Mouse (Mus musculus): ENCODE measurements at regions not wholly inside any gene's neighbourhood (a gene's known extent, or its start where the extent isn't known, plus 50 kb on each side); places are given as distances from the start of the nearest gene placed in this dataset.

GRCm38 (mm10) chr1:61288185-61288584 lies 310.5 kb downstream of the Icos start:
- no peak for DNase-seq (ENCODE audit: low spot score)
- Histone ChIP-seq H3K4me2 (replicated peaks; ENCODE audit: low read depth, low read length, severe bottlenecking) (no peak overlapping the region), H3K9me3 (ENCODE audit: control insufficient read depth, low read length) (0 out of 2 replicates have a peak, but pooled peaks cover 3% of the 10 kb centered on the region), H3K4me3 (replicated peaks; ENCODE audit: low read length) (no peak overlapping the region), H3K9ac (ENCODE audit: low read depth, low read length, severe bottlenecking) (no peak overlapping the region), H3K27ac (replicated peaks; ENCODE audit: low read depth, low read length) (no peak overlapping the region), H3K36me3 (ENCODE audit: control insufficient read depth, insufficient read depth, low read length) (no peaks in the 10 kb centered on the region), H3K27me3 (ENCODE audit: control insufficient read depth, insufficient read depth, low read length) (no peaks in the 10 kb centered on the region), H3K4me1 (ENCODE audit: control insufficient read depth, insufficient read depth, low read length) (no peaks in the 10 kb centered on the region)
- no peak for TF ChIP-seq POLR2A (IDR thresholded peaks at IDR 0.05; ENCODE audit: borderline replicate concordance, extremely low read depth, insufficient read depth, insufficient read length)
- no peak for ATAC-seq (ENCODE audit: low FRiP score, low read depth)
- WGBS, result 58% methylated on average over 3 of the region's 3 CpGs

- Histone ChIP-seq H3K27me3 (ENCODE audit: control insufficient read depth, insufficient read depth, low read length) (no peaks in the 10 kb centered on the region), H3K4me1 (ENCODE audit: control insufficient read depth, insufficient read depth, low read length) (no peaks in the 10 kb centered on the region), H3K36me3 (ENCODE audit: control insufficient read depth, insufficient read depth, low read length) (no peaks in the 10 kb centered on the region), H3K9ac (ENCODE audit: low read depth, low read length, severe bottlenecking) (no peak overlapping the region), H3K27ac (replicated peaks; ENCODE audit: low read depth, low read length) (no peak overlapping the region), H3K4me3 (replicated peaks; ENCODE audit: low read length) (no peak overlapping the region), H3K4me2 (replicated peaks; ENCODE audit: low read depth, low read length, severe bottlenecking) (no peak overlapping the region), H3K9me3 (ENCODE audit: control insufficient read depth, low read length) (0 out of 2 replicates have a peak, but pooled peaks cover 3% of the 10 kb centered on the region)
- 88% methylated on average over 6 of the region's 6 CpGs for WGBS
- no peak for DNase-seq (ENCODE audit: low spot score)
- TF ChIP-seq POLR2A (IDR thresholded peaks at IDR 0.05; ENCODE audit: borderline replicate concordance, extremely low read depth, insufficient read depth, insufficient read length), result no peak
- ATAC-seq (ENCODE audit: low FRiP score, low read depth), result no peak
Observed at GRCm38 (mm10) chr1:61288946-61289345, 311.2 kb downstream of the Icos start.

- Histone ChIP-seq H3K27me3 (ENCODE audit: control insufficient read depth, insufficient read depth, low read length) (no peaks in the 10 kb centered on the region), H3K9ac (ENCODE audit: low read depth, low read length, severe bottlenecking) (no peak overlapping the region), H3K36me3 (ENCODE audit: control insufficient read depth, insufficient read depth, low read length) (no peaks in the 10 kb centered on the region), H3K4me3 (replicated peaks; ENCODE audit: low read length) (no peak overlapping the region), H3K9me3 (ENCODE audit: control insufficient read depth, low read length) (0 out of 2 replicates have a peak, but pooled peaks cover 3% of the 10 kb centered on the region), H3K4me2 (replicated peaks; ENCODE audit: low read depth, low read length, severe bottlenecking) (no peak overlapping the region), H3K4me1 (ENCODE audit: control insufficient read depth, insufficient read depth, low read length) (no peaks in the 10 kb centered on the region), H3K27ac (replicated peaks; ENCODE audit: low read depth, low read length) (no peak overlapping the region)
- peak; percentile 65; the same call in 1 of the 2 replicates for ATAC-seq (ENCODE audit: low FRiP score, low read depth)
- 40% methylated on average over 4 of the region's 4 CpGs for WGBS
- DNase-seq (ENCODE audit: low spot score), result no peak
- no peak for TF ChIP-seq POLR2A (IDR thresholded peaks at IDR 0.05; ENCODE audit: borderline replicate concordance, extremely low read depth, insufficient read depth, insufficient read length)
Observed at GRCm38 (mm10) chr1:61289552-61289951, 311.8 kb downstream of the Icos start.

- 63% methylated on average over 5 of the region's 5 CpGs for WGBS
- TF ChIP-seq POLR2A (IDR thresholded peaks at IDR 0.05; ENCODE audit: borderline replicate concordance, extremely low read depth, insufficient read depth, insufficient read length), result no peak
Observed at GRCm38 (mm10) chr1:61293106-61293505, 315.4 kb downstream of the Icos start.

GRCm38 (mm10) chr1:61295219-61295618 lies 317.5 kb downstream of the Icos start:
- no peaks in the 10 kb centered on the region for H3K27me3 ChIP-seq (ENCODE audit: control insufficient read depth, insufficient read depth, low read length)
- WGBS, result 56% methylated on average over 3 of the region's 3 CpGs
- DNase-seq (ENCODE audit: low spot score) (no peak), ATAC-seq (ENCODE audit: low FRiP score, low read depth) (no peak)
- 0 out of 2 replicates have a peak, but pooled peaks cover 3% of the 10 kb centered on the region for H3K9me3 ChIP-seq (ENCODE audit: control insufficient read depth, low read length)
- peaks cover 15% of the 10 kb centered on the region for H3K4me1 ChIP-seq (ENCODE audit: control insufficient read depth, insufficient read depth, low read length)
- no peak overlapping the region for H3K27ac ChIP-seq (replicated peaks; ENCODE audit: low read depth, low read length)
- TF ChIP-seq POLR2A (IDR thresholded peaks at IDR 0.05; ENCODE audit: borderline replicate concordance, extremely low read depth, insufficient read depth, insufficient read length), result no peak
- no peak overlapping the region for H3K9ac ChIP-seq (ENCODE audit: low read depth, low read length, severe bottlenecking)
- H3K36me3 ChIP-seq (ENCODE audit: control insufficient read depth, insufficient read depth, low read length), result no peaks in the 10 kb centered on the region
- H3K4me2 ChIP-seq (replicated peaks; ENCODE audit: low read depth, low read length, severe bottlenecking), result no peak overlapping the region
- no peak overlapping the region for H3K4me3 ChIP-seq (replicated peaks; ENCODE audit: low read length)

More at GRCm38 (mm10) chr1:61293106-61293505, 315.4 kb downstream of the Icos start:
- no peaks in the 10 kb centered on the region for H3K36me3 ChIP-seq (ENCODE audit: control insufficient read depth, insufficient read depth, low read length)
- DNase-seq (ENCODE audit: low spot score) (no peak), ATAC-seq (ENCODE audit: low FRiP score, low read depth) (no peak)
- H3K9me3 ChIP-seq (ENCODE audit: control insufficient read depth, low read length), result 0 out of 2 replicates have a peak, but pooled peaks cover 3% of the 10 kb centered on the region
- no peaks in the 10 kb centered on the region for H3K27me3 ChIP-seq (ENCODE audit: control insufficient read depth, insufficient read depth, low read length)
- H3K9ac ChIP-seq (ENCODE audit: low read depth, low read length, severe bottlenecking), result no peak overlapping the region
- peaks cover 3% of the 10 kb centered on the region for H3K4me1 ChIP-seq (ENCODE audit: control insufficient read depth, insufficient read depth, low read length)
- no peak overlapping the region for H3K4me3 ChIP-seq (replicated peaks; ENCODE audit: low read length)
- H3K27ac ChIP-seq (replicated peaks; ENCODE audit: low read depth, low read length), result no peak overlapping the region
- no peak overlapping the region for H3K4me2 ChIP-seq (replicated peaks; ENCODE audit: low read depth, low read length, severe bottlenecking)

GRCm38 (mm10) chr1:61296831-61297230 lies 319.1 kb downstream of the Icos start:
- Histone ChIP-seq H3K36me3 (ENCODE audit: control insufficient read depth, insufficient read depth, low read length) (no peaks in the 10 kb centered on the region), H3K27ac (replicated peaks; ENCODE audit: low read depth, low read length) (no peak overlapping the region), H3K4me1 (ENCODE audit: control insufficient read depth, insufficient read depth, low read length) (peaks cover 28% of the 10 kb centered on the region), H3K4me3 (replicated peaks; ENCODE audit: low read length) (no peak overlapping the region), H3K4me2 (replicated peaks; ENCODE audit: low read depth, low read length, severe bottlenecking) (no peak overlapping the region), H3K9me3 (ENCODE audit: control insufficient read depth, low read length) (0 out of 2 replicates have a peak, but pooled peaks cover 3% of the 10 kb centered on the region), H3K27me3 (ENCODE audit: control insufficient read depth, insufficient read depth, low read length) (no peaks in the 10 kb centered on the region), H3K9ac (ENCODE audit: low read depth, low read length, severe bottlenecking) (no peak overlapping the region)
- DNase-seq (ENCODE audit: low spot score), result no peak
- WGBS, result 51% methylated on average over 4 of the region's 4 CpGs
- no peak for ATAC-seq (ENCODE audit: low FRiP score, low read depth)
- TF ChIP-seq POLR2A (IDR thresholded peaks at IDR 0.05; ENCODE audit: borderline replicate concordance, extremely low read depth, insufficient read depth, insufficient read length), result no peak
